Mouse (Mus musculus) heart, adult 18-20 months (tissue): ENCODE data around the gene Myh7b. TPM values are rescaled to one million over a fixed set of nuclear protein-coding genes. Genes with fewer than 3 reads are reported as not detected.

Experiments used
- DNase-seq, 2 experiments: peaks; one replicate each; pipeline ENCODE4 v3.0.0; 2021 to 2022; ENCODE audit warnings: mixed read lengths in 1 of 2
- total RNA-seq, 2 experiments: library from RNA; stranded (reverse); gene quantifications; 2 replicates each; pipeline ENCODE4 v1.2.3; 2021

The Myh7b gene
- total RNA-seq, 2 experiments from 2014 or later, result 23.0 to 30.1 TPM

DNA sequence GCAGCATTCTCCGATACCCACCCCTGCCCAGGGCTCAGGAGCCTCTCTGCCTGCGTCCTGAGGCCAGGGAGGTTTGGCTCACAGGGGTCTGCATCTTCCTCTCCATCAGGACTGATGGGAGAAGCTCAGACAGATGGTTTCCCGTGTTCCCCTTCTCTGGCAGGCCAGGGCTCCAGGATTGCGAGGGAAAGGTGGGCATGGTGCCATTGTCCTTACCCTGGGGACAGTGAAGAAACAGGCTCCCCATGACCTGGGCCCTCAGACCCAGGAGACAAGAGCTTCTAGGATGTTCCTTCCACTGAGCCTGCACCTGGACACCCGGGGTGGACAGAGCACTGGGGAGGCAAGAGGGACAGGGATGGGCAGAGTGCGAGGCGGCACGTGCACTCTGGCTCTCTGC is 23.6 kb downstream of the Myh7b start:
- no peak for DNase-seq

DNA sequence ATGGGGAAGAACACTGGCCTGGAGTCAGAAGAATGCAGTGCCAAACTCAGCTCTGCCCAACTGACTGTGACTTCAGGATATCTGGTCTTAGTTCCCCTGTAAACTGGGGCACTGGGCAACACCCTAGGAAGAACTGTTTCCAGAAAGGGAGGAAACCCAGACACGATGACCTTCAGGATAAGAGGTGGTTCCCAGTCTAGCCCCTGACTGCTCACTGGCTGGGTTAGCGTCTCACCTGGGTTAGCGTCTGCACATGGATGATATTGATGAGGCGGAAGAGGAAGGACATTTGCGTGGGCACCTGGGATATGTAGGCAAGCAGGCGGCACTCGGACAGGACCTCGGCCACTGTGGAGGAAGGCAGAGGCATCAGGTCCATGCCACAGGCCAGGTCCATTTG is 24.9 kb downstream of the Myh7b start:
- DNase-seq, result no peak

DNA sequence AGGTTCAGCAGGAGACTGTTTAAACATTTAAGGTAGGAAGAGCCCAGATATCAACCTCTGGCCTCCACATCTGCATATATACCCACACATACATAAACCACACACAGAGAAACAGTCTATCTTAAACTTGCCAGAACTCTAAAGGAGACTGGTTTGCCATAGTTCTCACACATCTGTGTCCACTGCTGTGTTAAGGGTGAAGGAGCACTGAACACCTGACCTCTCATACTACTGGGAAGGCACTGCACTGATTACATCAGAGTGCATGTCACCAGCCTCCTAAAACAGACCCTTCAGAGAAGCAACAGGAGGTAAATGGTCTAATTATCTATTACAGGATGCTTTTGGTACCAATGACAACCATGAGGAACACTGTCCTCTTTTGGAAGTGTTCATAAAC is 25.9 kb downstream of the Myh7b start:
- DNase-seq, result no peak

GRCm38 (mm10) chr2:155637411-155637810 is 26.4 kb downstream of the Myh7b start:
- no peak for DNase-seq

DNA sequence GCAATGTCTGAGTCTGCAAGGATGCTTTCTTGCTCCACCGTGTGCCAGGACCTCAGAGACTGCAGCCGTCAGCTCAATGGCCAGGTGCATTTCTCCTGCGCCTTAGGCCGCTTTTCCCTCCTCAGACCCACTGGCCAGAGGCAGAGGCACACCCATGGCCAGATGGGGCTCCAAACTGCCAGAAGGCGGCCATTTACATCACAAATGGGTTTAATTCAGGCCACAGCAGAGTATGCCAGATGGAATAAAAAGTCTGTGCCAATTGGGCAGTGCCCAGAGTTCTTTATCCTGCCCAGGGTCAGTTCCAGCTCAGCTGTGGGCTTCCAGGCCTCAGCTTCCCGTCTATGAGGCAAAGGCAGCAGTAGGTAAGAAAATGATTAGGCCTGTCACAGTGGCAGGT is 29.6 kb downstream of the Myh7b start:
- no peak for DNase-seq

- DNase-seq, result no peak
Observed at GRCm38 (mm10) chr2:155641540-155642472, 30.8 kb downstream of the Myh7b start.

- DNase-seq, result no peak
Observed at GRCm38 (mm10) chr2:155645746-155646145, 34.7 kb downstream of the Myh7b start.

DNA sequence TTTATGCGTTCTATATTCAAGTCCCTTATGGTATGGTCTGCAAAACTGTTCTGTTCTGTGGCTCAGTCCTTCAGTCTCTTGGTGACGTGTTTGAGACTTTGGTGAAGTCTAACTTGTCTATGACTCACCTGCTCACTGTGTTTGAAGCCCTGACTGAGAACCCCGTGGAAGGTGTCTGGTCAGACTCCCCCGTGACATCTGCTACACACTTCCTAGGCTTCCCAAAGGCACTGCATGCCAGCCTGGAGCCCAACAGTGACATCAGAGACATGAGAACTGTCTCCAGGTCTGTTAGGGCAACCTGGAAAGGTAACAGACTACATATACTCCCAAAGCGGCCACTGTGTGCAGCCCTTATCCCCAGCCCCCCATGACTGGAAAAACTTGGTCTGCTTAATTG is 41.6 kb downstream of the Myh7b start:
- no peak for DNase-seq

DNA sequence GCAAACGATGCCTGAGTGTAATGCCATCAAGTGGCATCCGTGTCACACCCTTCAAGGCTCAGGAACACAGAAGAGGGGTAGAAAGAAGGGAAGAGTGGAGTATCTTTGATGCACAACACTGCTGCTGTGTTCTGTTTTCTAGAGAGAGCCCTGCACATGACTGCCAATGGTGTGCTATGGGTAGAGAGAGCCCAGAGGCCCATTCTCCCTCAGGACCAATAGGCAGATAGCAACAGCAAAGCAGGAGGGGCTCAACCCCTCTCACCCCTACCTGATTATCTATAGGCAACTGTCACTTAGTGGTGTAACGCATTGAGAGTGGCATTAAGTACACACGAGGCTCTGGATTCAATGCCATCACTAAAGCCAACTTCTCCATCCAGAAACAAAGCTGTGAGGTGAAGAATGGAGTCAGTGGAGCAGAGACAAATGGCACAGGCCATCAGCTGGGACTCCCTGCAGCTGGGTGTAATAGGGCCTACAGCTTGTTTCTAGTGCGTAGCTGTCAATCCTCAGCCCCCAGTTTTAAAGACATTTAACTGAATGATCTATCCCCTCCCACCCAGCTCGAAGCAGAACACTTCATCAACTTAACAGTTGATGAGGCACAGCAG is 44.9 kb downstream of the Myh7b start:
- no peak for DNase-seq

DNA sequence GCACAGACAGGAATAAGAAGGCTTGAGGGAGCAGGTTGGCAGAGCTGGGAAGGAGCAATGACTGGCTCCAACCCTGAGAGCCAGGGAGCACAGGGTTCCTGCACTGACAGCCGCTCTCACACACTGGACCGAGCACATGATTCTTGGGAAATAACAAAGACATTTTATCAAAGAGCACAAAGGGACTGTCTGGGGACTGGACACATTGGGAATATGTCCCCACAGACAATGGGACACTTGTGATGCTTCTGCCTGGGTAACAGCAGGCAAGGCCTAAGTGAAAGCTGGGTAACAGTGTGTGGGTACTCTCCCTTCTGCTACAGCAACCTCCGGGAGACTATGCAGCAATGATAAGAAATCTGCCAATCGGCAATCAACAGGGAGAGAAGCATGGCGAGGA is 51.4 kb downstream of the Myh7b start:
- DNase-seq, result no peak

GRCm38 (mm10) chr2:155663097-155663496 is 52.1 kb downstream of the Myh7b start:
- DNase-seq, result peak; percentile 31 to 69

- no peak for DNase-seq
Observed at GRCm38 (mm10) chr2:155663910-155664460, 53.0 kb downstream of the Myh7b start.

DNA sequence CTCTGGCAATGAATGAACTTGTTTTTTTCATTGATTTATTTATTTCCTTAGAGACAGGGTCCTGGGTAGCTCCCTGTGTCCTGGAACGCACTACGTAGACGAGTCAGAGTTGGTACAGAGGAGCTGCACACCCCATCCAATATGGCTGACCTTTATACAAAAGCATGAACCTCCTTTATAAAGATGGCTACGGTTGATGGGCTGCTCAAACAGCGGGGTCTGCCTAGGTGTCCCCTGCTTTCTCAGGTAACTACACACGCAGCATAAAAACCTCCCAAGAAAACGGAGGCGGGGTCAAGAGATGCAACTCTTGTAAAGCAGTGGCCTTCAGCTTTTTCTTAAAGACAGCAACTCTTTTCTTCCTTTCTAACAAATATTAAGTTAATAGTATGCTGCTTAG is 56.9 kb downstream of the Myh7b start:
- DNase-seq, result no peak

GRCm38 (mm10) chr2:155668461-155668860 is 57.4 kb downstream of the Myh7b start:
- peak in 1 of 2 experiments; percentile 48 for DNase-seq

GRCm38 (mm10) chr2:155671236-155671635 is 60.2 kb downstream of the Myh7b start:
- peak; percentile 34 to 58 for DNase-seq

DNA sequence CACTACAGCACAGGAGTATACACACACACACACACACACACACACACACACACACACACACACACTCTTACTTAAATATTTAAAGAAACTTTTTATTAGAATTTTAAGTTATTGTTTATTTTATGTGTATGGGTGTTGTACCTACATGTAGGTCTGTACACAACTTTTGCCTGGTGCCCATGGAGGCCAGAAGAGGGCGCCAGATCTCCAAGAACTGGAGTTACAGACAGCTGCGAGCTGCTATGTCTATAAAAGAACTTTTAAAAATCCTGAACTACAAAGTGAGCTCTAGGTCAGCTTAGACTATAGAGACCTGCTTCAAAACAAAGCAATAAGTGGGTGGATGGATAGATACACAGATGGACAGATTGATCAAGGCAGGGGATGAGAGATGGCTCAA is 62.5 kb downstream of the Myh7b start:
- peak; percentile 61 to 78 for DNase-seq

GRCm38 (mm10) chr2:155675118-155675517 is 64.1 kb downstream of the Myh7b start:
- no peak for DNase-seq

- no peak for DNase-seq
Observed at GRCm38 (mm10) chr2:155679586-155680110, 68.6 kb downstream of the Myh7b start.

DNA sequence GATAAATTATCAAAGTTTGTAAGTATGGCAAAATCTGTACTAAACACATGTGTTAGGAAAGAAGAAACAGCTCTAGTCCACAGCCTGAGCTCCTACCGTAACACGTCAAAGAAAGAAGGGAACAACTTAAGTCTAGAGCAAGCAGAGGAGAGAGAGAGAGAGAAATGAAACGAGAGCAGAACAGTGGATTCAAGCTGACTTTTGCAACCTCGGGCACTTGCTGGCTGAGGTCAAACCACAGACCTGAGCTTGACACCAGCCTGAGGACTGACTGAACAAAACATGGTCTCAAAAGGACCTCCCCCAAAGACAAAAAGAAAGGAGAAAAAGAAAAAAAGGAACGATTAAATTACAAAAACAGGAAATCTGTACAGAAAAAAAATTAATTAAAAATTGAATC is 69.6 kb downstream of the Myh7b start:
- DNase-seq, result no peak

DNA sequence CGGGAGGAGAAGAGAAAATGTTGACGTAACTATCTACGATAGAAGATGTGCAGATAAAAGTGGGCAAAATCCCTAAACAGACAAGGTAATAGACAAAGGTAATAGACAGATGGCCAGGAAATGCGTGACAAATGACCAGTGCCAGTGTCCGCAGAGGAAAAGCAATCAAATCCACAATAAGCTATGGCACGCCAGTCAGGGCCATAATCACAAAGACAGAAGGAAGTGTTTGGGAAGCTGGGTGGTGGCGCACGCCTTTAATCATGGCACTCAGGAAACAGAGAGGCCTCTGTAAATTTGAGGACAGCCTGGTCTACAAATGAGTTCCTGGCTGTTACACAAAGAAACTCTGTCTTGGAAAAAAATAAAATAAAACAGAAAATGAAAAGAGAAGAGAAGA is 70.2 kb downstream of the Myh7b start:
- no peak for DNase-seq

- DNase-seq, result no peak
Observed at GRCm38 (mm10) chr2:155681874-155682273, 70.9 kb downstream of the Myh7b start.

- no peak for DNase-seq
Observed at GRCm38 (mm10) chr2:155683137-155683536, 72.1 kb downstream of the Myh7b start.

GRCm38 (mm10) chr2:155683821-155684220 is 72.8 kb downstream of the Myh7b start:
- no peak for DNase-seq
